In the genomic region with DNA sequence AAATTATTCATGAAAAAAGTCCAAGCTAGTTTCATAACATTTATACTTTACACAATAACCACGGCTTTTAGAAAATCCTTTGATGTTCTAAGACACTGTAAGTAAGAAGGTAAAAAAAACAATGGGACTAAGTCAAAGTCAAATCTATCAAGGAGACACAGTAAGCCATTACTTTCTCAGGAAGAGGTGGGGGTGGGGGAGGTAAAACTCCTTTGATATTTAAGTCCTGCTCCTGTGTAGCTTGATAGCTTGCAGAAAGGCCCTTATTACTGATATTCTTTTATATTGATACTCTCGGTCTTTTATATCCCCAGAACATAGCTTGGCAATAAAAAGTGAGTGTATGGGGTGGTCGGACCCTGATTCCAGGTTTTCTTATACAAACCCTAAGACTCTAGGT, we compare ENCODE assay signal across 8 mouse cellular contexts. TPM values are rescaled to one million over a fixed set of nuclear protein-coding genes. Genes with fewer than 3 reads are reported as not detected.
A peak's percentile ranks its signal among the peaks of the same experiment; 100 is the strongest.
DNase-seq lines count a peak whose midpoint lies in the region; ATAC-seq and TF ChIP-seq lines count a peak whose summit lies in the region.

No protein-coding gene starts in this region.

- TF ChIP-seq CTCF in cerebellum, adult 2 months (IDR thresholded peaks at IDR 0.05; ENCODE audit: borderline replicate concordance, insufficient read depth, low read depth, low read length), result no peak

- H3K27ac ChIP-seq in cerebellum, adult 2 months (ENCODE audit: insufficient read depth, low read length), result peak overlapping the region; percentile 18; the same call in 1 of the 2 replicates
- H3K27ac ChIP-seq in neural tube, embryonic 11.5 days (ENCODE audit: low read depth, low read length), result peak overlapping the region; percentile 49
- H3K27ac ChIP-seq in liver, embryonic 11.5 days (ENCODE audit: low read depth, low read length), result peak overlapping the region; percentile 66; the same call in 1 of the 2 replicates
- H3K27ac ChIP-seq in stomach, embryonic 16.5 days (ENCODE audit: low read length), result peak overlapping the region; percentile 43

- no peaks in the 10 kb centered on the region for H3K36me3 ChIP-seq in neural tube, embryonic 11.5 days (ENCODE audit: control insufficient read depth, insufficient read depth, low read length)
- peaks cover 6% of the 10 kb centered on the region; the same call in 1 of the 2 replicates for H3K36me3 ChIP-seq in liver, embryonic 11.5 days (ENCODE audit: control insufficient read depth, insufficient read depth, low read length)
- H3K36me3 ChIP-seq in stomach, embryonic 16.5 days (ENCODE audit: control insufficient read depth, insufficient read depth, low read length), result 0 out of 2 replicates have a peak, but pooled peaks cover 2% of the 10 kb centered on the region

- no peak for ATAC-seq in neural tube, embryonic 11.5 days (ENCODE audit: insufficient read depth, low FRiP score, low TSS enrichment)
- ATAC-seq in liver, embryonic 11.5 days (replicated peaks; ENCODE audit: low FRiP score), result no peak
- no peak for ATAC-seq in stomach, embryonic 16.5 days (ENCODE audit: insufficient read depth, low FRiP score)

- peak overlapping the region; percentile 62 for H3K9ac ChIP-seq in neural tube, embryonic 11.5 days (ENCODE audit: low read length)
- H3K9ac ChIP-seq in liver, embryonic 11.5 days (ENCODE audit: low read depth, low read length), result peak overlapping the region; percentile 76
- peak overlapping the region; percentile 72 for H3K9ac ChIP-seq in stomach, embryonic 16.5 days (ENCODE audit: low read length)

- H3K27me3 ChIP-seq in cerebellum, adult 2 months (ENCODE audit: control insufficient read depth, insufficient read depth, low read length), result no peaks in the 10 kb centered on the region
- no peaks in the 10 kb centered on the region for H3K27me3 ChIP-seq in neural tube, embryonic 11.5 days (ENCODE audit: control insufficient read depth, insufficient read depth, low read length)
- no peaks in the 10 kb centered on the region for H3K27me3 ChIP-seq in liver, embryonic 11.5 days (replicated peaks; ENCODE audit: control insufficient read depth, insufficient read depth, low read length)
- no peaks in the 10 kb centered on the region for H3K27me3 ChIP-seq in stomach, embryonic 16.5 days (ENCODE audit: control insufficient read depth, insufficient read depth, low read length)

- DNase-seq in cerebellum, adult 2 months, result no peak
- DNase-seq in cerebellum, postnatal 10 days, result no peak
- no peak for DNase-seq in neural tube, embryonic 11.5 days (ENCODE audit: low spot score)
- DNase-seq in neural tube, embryonic 10.5 days (ENCODE audit: extremely low spot score, low spot score), result no peak
- DNase-seq in liver, embryonic 11.5 days (ENCODE audit: low spot score), result no peak
- DNase-seq in cerebellum, adult 9-11 months, result no peak
- no peak for DNase-seq in adrenal gland, adult 8-10 months

- H3K9me3 ChIP-seq in neural tube, embryonic 11.5 days (ENCODE audit: control insufficient read depth, low read length), result no peaks in the 10 kb centered on the region
- H3K9me3 ChIP-seq in liver, embryonic 11.5 days (ENCODE audit: control insufficient read depth, low read length), result no peaks in the 10 kb centered on the region; the same call in 1 of the 2 replicates
- H3K9me3 ChIP-seq in stomach, embryonic 16.5 days (replicated peaks; ENCODE audit: control insufficient read depth, low read length), result no peaks in the 10 kb centered on the region; the same call in 1 of the 2 replicates

- no peak for TF ChIP-seq POLR2A in cerebellum, adult 2 months (IDR thresholded peaks at IDR 0.05; ENCODE audit: borderline replicate concordance, insufficient read depth, low read length)

- 53% methylated on average over 3 of the region's 3 CpGs for WGBS in cerebellum, adult 2 months
- WGBS in neural tube, embryonic 11.5 days, result 47% methylated on average over 3 of the region's 3 CpGs
- WGBS in liver, embryonic 11.5 days, result 52% methylated on average over 3 of the region's 3 CpGs
- WGBS in stomach, embryonic 16.5 days, result 40% methylated on average over 3 of the region's 3 CpGs

- peak overlapping the region; percentile 50 for H3K4me3 ChIP-seq in cerebellum, adult 2 months (replicated peaks; ENCODE audit: insufficient read depth, low read depth, low read length)
- H3K4me3 ChIP-seq in neural tube, embryonic 11.5 days (ENCODE audit: low read depth, low read length), result peak overlapping the region; percentile 40
- peak overlapping the region; percentile 63 for H3K4me3 ChIP-seq in liver, embryonic 11.5 days (ENCODE audit: low read depth, low read length)
- H3K4me3 ChIP-seq in stomach, embryonic 16.5 days (replicated peaks; ENCODE audit: low read length), result peak overlapping the region; percentile 48

- H3K4me2 ChIP-seq in neural tube, embryonic 11.5 days (ENCODE audit: low read depth), result peak overlapping the region; percentile 48
- peak overlapping the region; percentile 78 for H3K4me2 ChIP-seq in liver, embryonic 11.5 days
- H3K4me2 ChIP-seq in stomach, embryonic 16.5 days (ENCODE audit: low read depth, low read length), result peak overlapping the region; percentile 64

- peaks cover 2% of the 10 kb centered on the region; the same call in 1 of the 2 replicates for H3K4me1 ChIP-seq in cerebellum, adult 2 months (ENCODE audit: control insufficient read depth, insufficient read depth, low read length)
- H3K4me1 ChIP-seq in neural tube, embryonic 11.5 days (ENCODE audit: control insufficient read depth, insufficient read depth, low read length), result no peaks in the 10 kb centered on the region
- H3K4me1 ChIP-seq in liver, embryonic 11.5 days (replicated peaks; ENCODE audit: control insufficient read depth, insufficient read depth, low read length), result peaks cover 2% of the 10 kb centered on the region; the same call in 1 of the 2 replicates
- peaks cover 7% of the 10 kb centered on the region; the same call in 1 of the 2 replicates for H3K4me1 ChIP-seq in stomach, embryonic 16.5 days (ENCODE audit: control insufficient read depth, insufficient read depth, low read length)

RNA-seq across cellular contexts. Expression of gene Mlh3, which starts 0.6 kb away (rescaled TPM):
- 11.7 and 12.1 TPM in 2 replicates for polyA plus RNA-seq in cerebellum, adult 2 months (2012; rRNA removed)
- 9.5 and 11.1 TPM in 2 replicates for polyA plus RNA-seq in neural tube, embryonic 11.5 days (2014; fragmentation: Nextera tagmentation; extraction: Ambion mirVana)
- polyA plus RNA-seq in liver, embryonic 11.5 days (2014; fragmentation: Nextera tagmentation; extraction: Ambion mirVana), result 6.1 and 7.8 TPM in 2 replicates
- polyA plus RNA-seq in stomach, embryonic 16.5 days (2015; fragmentation: Nextera tagmentation; extraction: Ambion mirVana), result 6.6 and 8.4 TPM in 2 replicates
- total RNA-seq in adrenal gland, adult 8-10 months (2022), result 10 to 100 TPM; 12.1 to 23.4 (median 18.7) TPM

RNA-seq across cellular contexts. Expression of gene Acyp1, which starts 18.4 kb away (rescaled TPM):
- polyA plus RNA-seq in cerebellum, adult 2 months (2012; rRNA removed), result 77.8 and 88.8 TPM in 2 replicates
- 57.1 and 61.6 TPM in 2 replicates for polyA plus RNA-seq in neural tube, embryonic 11.5 days (2014; fragmentation: Nextera tagmentation; extraction: Ambion mirVana)
- polyA plus RNA-seq in liver, embryonic 11.5 days (2014; fragmentation: Nextera tagmentation; extraction: Ambion mirVana), result 88.3 and 92.2 TPM in 2 replicates
- polyA plus RNA-seq in stomach, embryonic 16.5 days (2015; fragmentation: Nextera tagmentation; extraction: Ambion mirVana), result 39.5 and 50.6 TPM in 2 replicates
- 10 to 100 TPM; 29.3 to 36.6 (median 32.8) TPM for total RNA-seq in adrenal gland, adult 8-10 months (2022)

RNA-seq across cellular contexts. Expression of gene Zc2hc1c, which starts 18.6 kb away (rescaled TPM):
- polyA plus RNA-seq in cerebellum, adult 2 months (2012; rRNA removed), result 0.95 and 1.1 TPM in 2 replicates
- 0.64 and 0.98 TPM in 2 replicates for polyA plus RNA-seq in neural tube, embryonic 11.5 days (2014; fragmentation: Nextera tagmentation; extraction: Ambion mirVana)
- 0.43 and 0.49 TPM in 2 replicates for polyA plus RNA-seq in liver, embryonic 11.5 days (2014; fragmentation: Nextera tagmentation; extraction: Ambion mirVana)
- polyA plus RNA-seq in stomach, embryonic 16.5 days (2015; fragmentation: Nextera tagmentation; extraction: Ambion mirVana), result 2.0 and 2.1 TPM in 2 replicates
- 1 to 10 TPM; 2.5 to 4.3 (median 3.4) TPM for total RNA-seq in adrenal gland, adult 8-10 months (2022)

RNA-seq across cellular contexts. Expression of gene Eif2b2, which starts 50.5 kb away (rescaled TPM):
- polyA plus RNA-seq in cerebellum, adult 2 months (2012; rRNA removed), result 105 and 109 TPM in 2 replicates
- polyA plus RNA-seq in neural tube, embryonic 11.5 days (2014; fragmentation: Nextera tagmentation; extraction: Ambion mirVana), result 104 and 111 TPM in 2 replicates
- 75.6 and 86.5 TPM in 2 replicates for polyA plus RNA-seq in liver, embryonic 11.5 days (2014; fragmentation: Nextera tagmentation; extraction: Ambion mirVana)
- polyA plus RNA-seq in stomach, embryonic 16.5 days (2015; fragmentation: Nextera tagmentation; extraction: Ambion mirVana), result 72.9 and 82.5 TPM in 2 replicates
- total RNA-seq in adrenal gland, adult 8-10 months (2022), result 100 to 1,000 TPM in 3 of 4 experiments, 10 to 100 TPM in 1; 91.5 to 111 (median 106) TPM
